Mouse (Mus musculus) forebrain, embryonic 16.5 days (tissue): Measurements from ENCODE around the gene Ppp2r5c. TPM values are rescaled to one million over a fixed set of nuclear protein-coding genes. Genes with fewer than 3 reads are reported as not detected.
A peak's percentile ranks its signal among the peaks of the same experiment; 100 is the strongest.

ENCODE experiments used
- ATAC-seq: fragments of 200-750 bp; cut with Nextera tagmentation; 2 replicates; pipeline ENCODE4 v1.8.0; 2017; ENCODE audit warnings: mild to moderate bottlenecking, moderate library complexity
- H3K27ac ChIP-seq: fragments of 300-500 bp; sonication (generic); 2 replicates; pipeline ENCODE4 v1.5.1; 2014; ENCODE audit warnings: low read length, control low read depth
- H3K27me3 ChIP-seq: fragments of 300-500 bp; sonication (generic); replicated peaks from 2 replicates; pipeline ENCODE4 v1.6.1; 2014; ENCODE audit warnings: low read length; ENCODE audit not compliant: control insufficient read depth, insufficient read depth
- H3K36me3 ChIP-seq: fragments of 300-500 bp; sonication (generic); 2 replicates; pipeline ENCODE4 v1.6.1; 2014; ENCODE audit not compliant: control insufficient read depth, insufficient read depth
- H3K4me1 ChIP-seq: fragments of 300-500 bp; sonication (generic); replicated peaks from 2 replicates; pipeline ENCODE4 v1.6.1; 2014; ENCODE audit warnings: low read length; ENCODE audit not compliant: control insufficient read depth, insufficient read depth
- H3K4me2 ChIP-seq: fragments of 300-500 bp; sonication (generic); 2 replicates; pipeline ENCODE4 v1.6.1; 2014; ENCODE audit warnings: mild to moderate bottlenecking, low read length, control low read depth
- H3K4me3 ChIP-seq: fragments of 300-500 bp; sonication (generic); replicated peaks from 2 replicates; pipeline ENCODE4 v1.5.1; 2014; ENCODE audit warnings: mild to moderate bottlenecking, low read length, control low read depth
- H3K9ac ChIP-seq: fragments of 300-500 bp; sonication (generic); replicated peaks from 2 replicates; pipeline ENCODE4 v1.6.1; 2014; ENCODE audit warnings: low read depth, low read length, control low read depth
- H3K9me3 ChIP-seq: fragments of 300-500 bp; sonication (generic); 2 replicates; pipeline ENCODE4 v1.6.1; 2016; ENCODE audit warnings: low read length; ENCODE audit not compliant: control insufficient read depth
- WGBS: fragments of 180-500 bp; shearing (Covaris S2); extraction: QIAGEN DNeasy Blood & Tissue Kit; methylation state at CpG from one replicate; pipeline ENCODE4 v1.1.7; 2014; 5-methylcytosine and 5-hydroxymethylcytosine counted together
- polyA plus RNA-seq: library from polyadenylated mRNA; unstranded; fragments of >200 nt; fragmentation: Nextera tagmentation; extraction: Ambion mirVana; gene quantifications from 2 replicates; pipeline ENCODE4 v1.2.1, GENCODE M21; 2015

Gene Ppp2r5c
- polyA plus RNA-seq, 1 experiment from 2014 or later: 139 TPM

DNA sequence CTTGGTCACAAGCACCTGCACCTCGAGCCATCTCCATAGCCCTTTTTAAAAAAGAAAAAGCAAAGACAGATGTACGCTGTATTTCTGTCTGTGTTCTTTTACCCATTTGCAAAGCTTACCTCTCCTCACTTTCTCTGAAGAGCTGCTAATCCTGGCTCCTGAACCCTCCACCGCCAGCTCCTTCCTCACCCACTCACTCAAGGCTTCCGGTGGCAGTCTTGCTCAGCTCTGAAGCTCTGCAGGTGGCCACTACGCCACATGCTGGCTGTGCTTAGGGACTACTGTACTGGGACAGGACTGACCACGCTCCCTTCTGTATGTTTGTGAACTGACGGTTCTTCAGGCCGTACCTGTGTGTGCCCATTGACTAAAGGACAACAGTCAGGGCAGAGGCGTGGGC is 119.4 kb downstream of the Ppp2r5c start:
- no peaks in the 10 kb centered on the region for H3K4me1 ChIP-seq
- H3K9me3 ChIP-seq: no peaks in the 10 kb centered on the region
- H3K27ac ChIP-seq: no peak overlapping the region
- no peak overlapping the region for H3K4me2 ChIP-seq
- H3K4me3 ChIP-seq: no peak overlapping the region
- 91% methylated on average over 9 of the region's 9 CpGs for WGBS
- no peaks in the 10 kb centered on the region for H3K27me3 ChIP-seq
- ATAC-seq: no peak
- peaks cover 17% of the 10 kb centered on the region for H3K36me3 ChIP-seq
- H3K9ac ChIP-seq: no peak overlapping the region

DNA sequence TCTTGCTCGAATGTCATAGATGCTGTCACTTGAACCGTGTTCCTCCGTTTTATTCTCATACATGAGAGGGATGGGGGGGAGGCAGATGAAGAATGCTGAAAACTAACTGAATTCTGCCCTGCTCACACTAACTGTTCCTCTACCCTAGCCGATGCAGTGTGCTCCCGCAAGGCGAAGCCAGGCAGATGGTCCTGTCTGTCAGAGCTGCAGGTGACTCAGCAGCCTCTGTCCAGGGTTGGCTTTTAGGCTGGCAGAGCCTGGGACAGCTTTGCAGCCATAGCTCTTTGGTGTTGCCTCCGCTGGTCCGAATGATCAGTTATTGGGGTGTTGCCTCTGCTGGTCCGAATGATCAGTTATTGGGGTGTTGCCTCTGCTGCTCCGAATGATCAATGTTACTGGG is 124.1 kb downstream of the Ppp2r5c start:
- H3K9me3 ChIP-seq: no peaks in the 10 kb centered on the region
- no peak for ATAC-seq
- H3K4me2 ChIP-seq: no peak overlapping the region
- no peaks in the 10 kb centered on the region for H3K27me3 ChIP-seq
- WGBS: 96% methylated on average over 10 of the region's 10 CpGs
- H3K27ac ChIP-seq: no peak overlapping the region
- no peak overlapping the region for H3K9ac ChIP-seq
- H3K36me3 ChIP-seq: peaks cover 15% of the 10 kb centered on the region
- no peak overlapping the region for H3K4me3 ChIP-seq
- H3K4me1 ChIP-seq: no peaks in the 10 kb centered on the region

DNA sequence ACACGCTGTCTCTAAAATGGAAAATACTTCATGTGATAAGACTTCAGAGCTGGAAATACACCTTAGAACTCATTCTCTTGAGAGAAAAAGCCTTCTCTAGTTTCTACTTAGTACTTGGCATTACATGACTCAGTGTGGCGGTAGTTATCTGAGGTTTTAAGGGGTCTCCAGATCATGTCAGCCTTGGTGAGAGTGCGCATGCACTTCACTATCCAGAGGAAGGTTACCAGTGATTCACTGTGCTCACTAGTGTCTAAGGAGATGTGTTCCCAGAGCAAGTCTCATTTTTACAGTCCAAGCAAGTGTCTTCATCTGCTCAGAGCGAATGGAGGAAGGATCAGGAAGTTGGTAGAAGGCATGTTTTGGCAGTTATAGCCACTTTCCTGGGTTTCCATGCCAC is 125.4 kb downstream of the Ppp2r5c start:
- Histone ChIP-seq H3K4me2 (no peak overlapping the region), H3K9ac (no peak overlapping the region), H3K27ac (no peak overlapping the region), H3K27me3 (no peaks in the 10 kb centered on the region), H3K36me3 (peaks cover 15% of the 10 kb centered on the region), H3K9me3 (no peaks in the 10 kb centered on the region), H3K4me3 (no peak overlapping the region), H3K4me1 (no peaks in the 10 kb centered on the region)
- ATAC-seq: no peak
- 96% methylated on average over 4 of the region's 4 CpGs for WGBS

DNA sequence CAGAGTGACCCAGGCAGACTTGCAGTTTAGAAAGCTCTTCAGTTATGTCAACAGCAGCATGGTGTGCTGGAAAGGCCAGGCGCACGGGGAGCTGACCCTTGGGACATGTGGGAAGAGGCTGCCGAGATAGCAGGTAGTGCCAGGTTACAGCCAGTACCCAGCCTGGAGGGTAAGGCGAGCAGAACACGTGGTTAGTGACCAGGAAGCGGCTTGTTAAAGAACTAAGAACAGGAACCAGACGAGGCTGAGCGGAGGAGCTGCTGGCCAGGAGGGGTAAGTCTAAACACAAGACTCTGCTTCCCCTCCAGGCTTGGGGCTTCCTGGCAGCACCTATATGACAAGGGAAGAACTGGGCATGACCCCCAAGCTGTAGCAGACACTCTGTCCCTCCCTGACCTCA is 126.7 kb downstream of the Ppp2r5c start:
- Histone ChIP-seq H3K27ac (no peak overlapping the region), H3K36me3 (peaks cover 12% of the 10 kb centered on the region), H3K4me2 (no peak overlapping the region), H3K27me3 (no peaks in the 10 kb centered on the region), H3K4me3 (no peak overlapping the region), H3K9ac (no peak overlapping the region), H3K9me3 (no peaks in the 10 kb centered on the region), H3K4me1 (no peaks in the 10 kb centered on the region)
- 92% methylated on average over 8 of the region's 8 CpGs for WGBS
- no peak for ATAC-seq

DNA sequence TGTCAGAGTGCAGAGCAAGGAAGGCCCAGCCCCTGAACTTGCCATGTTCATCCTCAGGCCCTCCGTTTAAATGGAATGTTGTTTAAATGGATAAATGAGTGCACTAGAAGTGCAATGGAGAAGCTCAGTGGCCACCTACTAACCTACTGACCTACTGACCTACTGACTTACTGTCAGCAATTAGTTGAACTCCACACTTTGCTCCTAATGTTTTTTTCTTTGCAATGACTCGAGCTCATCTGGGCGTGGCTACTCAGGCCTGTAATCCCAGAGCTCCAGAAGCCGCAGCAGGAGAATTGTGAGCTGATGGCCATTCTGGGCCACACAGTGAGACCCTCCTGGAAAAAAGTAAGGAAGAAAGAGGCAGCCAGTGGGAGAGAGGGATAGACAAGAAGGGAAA is 129.0 kb downstream of the Ppp2r5c start:
- no peak overlapping the region for H3K4me2 ChIP-seq
- H3K9ac ChIP-seq: no peak overlapping the region
- WGBS: 79% methylated on average over 4 of the region's 4 CpGs
- no peak overlapping the region for H3K4me3 ChIP-seq
- H3K9me3 ChIP-seq: no peaks in the 10 kb centered on the region
- no peaks in the 10 kb centered on the region for H3K27me3 ChIP-seq
- peaks cover 9% of the 10 kb centered on the region; the same call in 1 of the 2 replicates for H3K36me3 ChIP-seq
- no peak overlapping the region for H3K27ac ChIP-seq
- no peak for ATAC-seq
- no peaks in the 10 kb centered on the region for H3K4me1 ChIP-seq

DNA sequence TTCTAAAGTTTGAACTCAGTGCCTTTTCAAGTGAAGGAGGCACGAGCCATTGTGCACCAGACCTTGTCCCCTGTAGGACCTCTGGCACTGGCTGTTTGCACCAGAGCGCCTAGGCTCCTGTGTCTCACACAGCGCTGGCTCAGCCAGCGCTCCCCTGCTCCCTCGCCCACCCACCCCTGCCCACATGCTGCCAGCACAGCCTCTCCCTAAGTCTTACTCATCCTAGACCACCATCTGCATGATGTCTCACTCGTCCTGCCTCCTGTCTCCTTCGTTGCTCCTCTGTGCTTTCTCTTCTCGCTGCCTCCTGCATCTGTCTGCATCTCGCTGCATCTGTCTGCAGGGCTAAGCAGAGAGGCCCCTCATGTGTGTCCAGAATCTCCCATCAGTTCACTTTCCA is 131.4 kb downstream of the Ppp2r5c start:
- Histone ChIP-seq H3K9me3 (no peaks in the 10 kb centered on the region), H3K4me1 (no peaks in the 10 kb centered on the region)
- WGBS: 88% methylated on average over 9 of the region's 9 CpGs

DNA sequence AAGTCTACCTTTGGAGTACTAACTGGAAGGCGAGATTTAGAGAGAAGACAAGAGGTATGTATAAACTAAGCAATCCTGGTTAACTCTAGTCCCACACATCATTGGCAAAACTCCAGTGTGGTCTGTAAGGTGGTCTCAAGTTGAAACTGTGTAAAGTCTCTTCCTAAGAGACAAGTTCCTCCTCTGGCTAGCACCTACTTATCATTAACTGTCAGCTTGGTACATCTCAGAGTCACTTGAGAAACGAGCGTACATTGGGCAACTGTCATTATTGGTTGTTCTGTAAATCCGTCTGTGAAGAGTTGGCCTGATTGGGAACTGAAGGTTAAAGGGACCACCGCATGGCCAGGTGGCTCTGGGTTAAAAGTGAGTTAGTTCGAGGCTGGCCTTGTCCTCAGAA is 141.7 kb downstream of the Ppp2r5c start:
- 80% methylated on average over 6 of the region's 6 CpGs for WGBS
- H3K4me2 ChIP-seq: no peak overlapping the region
- H3K36me3 ChIP-seq: no peaks in the 10 kb centered on the region
- no peaks in the 10 kb centered on the region for H3K9me3 ChIP-seq
- peaks cover 14% of the 10 kb centered on the region for H3K4me1 ChIP-seq
- no peak overlapping the region for H3K9ac ChIP-seq
- no peak for ATAC-seq
- H3K27ac ChIP-seq: no peak overlapping the region
- H3K4me3 ChIP-seq: no peak overlapping the region
- H3K27me3 ChIP-seq: no peaks in the 10 kb centered on the region

More for the DNA sequence above, 131.4 kb downstream of the Ppp2r5c start:
- Histone ChIP-seq H3K4me2 (no peak overlapping the region), H3K4me3 (no peak overlapping the region), H3K36me3 (peaks cover 4% of the 10 kb centered on the region; the same call in 1 of the 2 replicates), H3K27ac (no peak overlapping the region), H3K27me3 (no peaks in the 10 kb centered on the region), H3K9ac (no peak overlapping the region)
- no peak for ATAC-seq

DNA sequence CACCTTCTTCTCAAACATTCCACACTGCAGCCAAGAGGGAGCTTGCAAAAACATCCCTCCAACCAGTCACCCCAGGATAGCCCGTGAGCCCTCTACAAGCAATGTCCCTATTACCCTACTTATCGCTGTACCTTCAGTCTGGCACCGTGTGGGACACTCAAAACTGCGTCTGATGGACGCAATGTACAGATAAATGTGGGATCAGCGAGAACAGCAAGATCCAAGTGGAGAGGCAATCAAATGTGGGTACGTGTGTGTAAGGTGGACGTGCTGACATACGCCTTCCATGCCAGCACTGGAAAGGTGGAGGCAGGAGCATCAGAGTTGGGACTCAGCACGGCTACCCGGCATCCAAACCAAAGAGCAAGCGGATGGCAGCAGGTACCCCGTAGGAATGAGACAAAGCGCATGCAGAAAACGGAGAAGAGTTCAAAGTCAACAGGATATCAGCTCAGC is 143.9 kb downstream of the Ppp2r5c start:
- Histone ChIP-seq H3K27ac (peak overlapping the region; percentile 96), H3K9me3 (no peaks in the 10 kb centered on the region), H3K4me1 (peaks cover 14% of the 10 kb centered on the region), H3K4me3 (peak overlapping the region; percentile 93), H3K36me3 (no peaks in the 10 kb centered on the region), H3K4me2 (peak overlapping the region; percentile 78), H3K27me3 (no peaks in the 10 kb centered on the region), H3K9ac (peak overlapping the region; percentile 95)
- WGBS: 3% methylated on average over 15 of the region's 15 CpGs
- ATAC-seq: peak; percentile 29; the same call in 1 of the 2 replicates

DNA sequence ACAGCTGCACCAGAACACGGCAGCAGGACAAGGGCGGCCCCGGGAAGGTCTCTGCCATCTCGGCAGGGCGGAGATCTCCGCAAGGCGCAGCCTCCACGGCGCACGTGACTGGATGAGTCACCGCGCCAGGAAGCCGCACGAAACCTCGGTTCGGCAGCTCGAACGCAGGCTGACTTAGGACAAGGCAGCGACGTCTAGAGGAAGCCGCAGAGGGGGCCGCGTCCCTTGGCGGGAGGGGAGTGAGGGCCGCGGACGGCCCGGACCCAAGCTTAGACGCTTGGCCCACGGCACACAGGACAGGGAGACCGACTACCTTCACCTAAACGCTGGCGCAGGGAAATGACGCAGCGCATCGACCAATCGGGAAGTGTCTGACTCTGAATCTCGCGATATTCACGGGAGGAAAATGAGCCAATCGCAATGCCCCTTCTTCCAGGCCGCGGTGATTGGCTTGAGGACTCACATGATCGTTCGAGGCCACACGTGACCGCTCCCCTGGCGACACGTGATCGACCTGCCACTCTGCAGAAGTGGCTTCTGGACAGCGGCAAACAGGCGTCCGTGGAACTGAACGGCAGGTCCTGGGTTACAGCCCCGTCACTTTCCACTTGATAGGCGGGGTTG is 144.5 kb downstream of the Ppp2r5c start:
- no peaks in the 10 kb centered on the region for H3K36me3 ChIP-seq
- H3K9ac ChIP-seq: peak overlapping the region; percentile 95
- peak overlapping the region; percentile 96 for H3K27ac ChIP-seq
- under 1% methylated on average over 56 of the region's 56 CpGs for WGBS
- H3K4me1 ChIP-seq: peaks cover 14% of the 10 kb centered on the region
- H3K27me3 ChIP-seq: no peaks in the 10 kb centered on the region
- peak; percentile 96 for ATAC-seq
- peak overlapping the region; percentile 90 for H3K4me2 ChIP-seq
- no peaks in the 10 kb centered on the region for H3K9me3 ChIP-seq
- peak overlapping the region; percentile 93 for H3K4me3 ChIP-seq

DNA sequence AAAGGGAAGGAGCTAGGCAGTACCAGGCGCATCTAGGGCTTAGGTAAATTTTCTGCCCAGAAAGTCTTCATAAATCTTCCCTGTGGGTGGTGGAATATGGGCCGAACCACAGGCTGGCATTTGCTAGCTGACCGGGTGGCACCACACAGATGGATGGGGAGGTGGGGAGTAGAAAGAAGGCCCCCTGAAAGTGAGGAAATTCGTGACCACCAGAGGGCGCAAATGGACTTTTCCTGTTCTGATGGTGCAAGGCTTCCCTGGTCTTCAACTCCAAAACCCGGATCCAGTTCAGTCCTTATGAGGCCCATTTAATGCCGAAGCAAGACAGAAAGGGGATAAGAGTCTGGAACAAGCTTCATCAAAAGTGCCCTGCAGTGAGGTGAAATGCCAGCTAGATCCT is 151.6 kb downstream of the Ppp2r5c start:
- H3K4me2 ChIP-seq: no peak overlapping the region
- no peak overlapping the region for H3K4me3 ChIP-seq
- no peak for ATAC-seq
- peaks cover 28% of the 10 kb centered on the region for H3K4me1 ChIP-seq
- H3K27ac ChIP-seq: no peak overlapping the region
- H3K9me3 ChIP-seq: no peaks in the 10 kb centered on the region
- H3K9ac ChIP-seq: 0 out of 2 replicates have a peak overlapping the region, but pooled peaks have one; percentile 26
- H3K36me3 ChIP-seq: no peaks in the 10 kb centered on the region
- 8% methylated on average over 7 of the region's 7 CpGs for WGBS
- H3K27me3 ChIP-seq: no peaks in the 10 kb centered on the region
